ENCODE assay signal across 9 mouse cellular contexts in the genomic region with DNA sequence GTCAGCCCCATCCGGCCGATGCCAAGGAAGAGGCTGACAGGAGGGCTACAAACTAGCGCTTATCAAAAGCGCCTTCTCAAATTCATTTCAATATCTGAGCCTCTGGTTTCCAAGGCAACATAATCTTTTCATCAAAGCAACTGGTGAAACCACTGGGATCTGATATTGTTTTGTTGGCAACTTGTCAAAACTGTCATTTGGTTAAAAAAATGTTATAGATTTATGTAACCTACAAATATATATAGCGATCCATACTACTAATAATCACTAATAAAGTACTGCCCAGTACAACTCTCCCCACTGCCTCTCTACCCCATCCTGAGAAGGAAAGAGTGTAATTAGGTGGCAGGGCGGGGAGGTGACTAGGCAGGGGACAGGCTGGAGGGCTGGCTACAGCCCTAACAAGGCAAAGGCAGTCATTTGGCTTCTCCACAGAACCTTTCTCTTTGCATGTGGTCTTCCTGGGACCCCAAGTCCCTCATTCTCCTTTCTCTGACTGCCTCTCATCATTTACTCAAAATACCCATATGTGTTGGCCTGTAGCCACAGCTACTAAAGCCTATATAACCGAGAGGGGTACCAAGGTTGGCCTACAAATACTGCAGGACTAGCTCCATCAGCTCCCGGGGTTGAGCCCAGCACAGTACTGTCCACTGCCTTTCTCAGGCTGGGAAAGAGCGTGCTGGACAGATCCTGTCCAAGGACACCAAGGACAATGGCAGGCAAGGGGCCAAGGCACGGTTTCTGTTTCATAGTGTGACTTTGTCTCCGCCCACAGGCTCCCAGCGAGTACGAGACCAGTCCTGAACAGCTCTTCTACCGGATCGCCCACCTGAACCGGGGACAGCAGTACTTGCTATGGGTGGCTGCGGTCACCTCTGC.
DNase-seq lines count a peak whose midpoint lies in the region; ATAC-seq lines count a peak whose summit lies in the region.
"Had no signal": no experiment of that assay in that cellular context is flagged by ENCODE, and none has a peak within 500 bp of the region (broad histone marks: within the 10 kb centered on the region; RNA-seq: fewer than 3 reads in every experiment).

No protein-coding gene starts in this region.

- H3K36me3 ChIP-seq in heart, embryonic 16.5 days (ENCODE audit: control insufficient read depth, insufficient read depth), result no peaks in the 10 kb centered on the region
- no peaks in the 10 kb centered on the region for H3K36me3 ChIP-seq in liver, embryonic 11.5 days (ENCODE audit: control insufficient read depth, insufficient read depth, low read length)

- no peak overlapping the region for H3K4me3 ChIP-seq in heart, embryonic 16.5 days (ENCODE audit: low read length)
- no peak overlapping the region for H3K4me3 ChIP-seq in liver, embryonic 11.5 days (ENCODE audit: low read depth, low read length)
- H3K4me3 ChIP-seq: megakaryocyte, embryonic 14.5 days had no signal

- no peak overlapping the region for H3K9ac ChIP-seq in heart, embryonic 16.5 days (ENCODE audit: low read length)
- H3K9ac ChIP-seq in liver, embryonic 11.5 days (ENCODE audit: low read depth, low read length), result no peak overlapping the region

- no peak overlapping the region for H3K27ac ChIP-seq in heart, embryonic 16.5 days (ENCODE audit: low read length)
- H3K27ac ChIP-seq in liver, embryonic 11.5 days (ENCODE audit: low read depth, low read length), result no peak overlapping the region

- H3K4me2 ChIP-seq in heart, embryonic 16.5 days (ENCODE audit: low read depth, low read length), result no peak overlapping the region
- no peak overlapping the region for H3K4me2 ChIP-seq in liver, embryonic 11.5 days

- peak; percentile 14; the same call in 1 of the 2 replicates for ATAC-seq in heart, embryonic 16.5 days (replicated peaks; ENCODE audit: extremely low read depth, insufficient read depth, low FRiP score)
- no peak for ATAC-seq in granulocyte monocyte progenitor cell, adult 5-6 weeks (replicated peaks; ENCODE audit: poor library complexity, severe bottlenecking)
- no peak for ATAC-seq in liver, embryonic 11.5 days (replicated peaks; ENCODE audit: low FRiP score)

- no peaks in the 10 kb centered on the region for H3K4me1 ChIP-seq in heart, embryonic 16.5 days (ENCODE audit: control insufficient read depth, insufficient read depth, low read length)
- H3K4me1 ChIP-seq in liver, embryonic 11.5 days (replicated peaks; ENCODE audit: control insufficient read depth, insufficient read depth, low read length), result no peaks in the 10 kb centered on the region
- H3K4me1 ChIP-seq: megakaryocyte, embryonic 14.5 days had no signal

- H3K27me3 ChIP-seq in heart, embryonic 16.5 days (ENCODE audit: control insufficient read depth, insufficient read depth, low read length), result peaks cover 8% of the 10 kb centered on the region
- no peaks in the 10 kb centered on the region for H3K27me3 ChIP-seq in liver, embryonic 11.5 days (replicated peaks; ENCODE audit: control insufficient read depth, insufficient read depth, low read length)

- no peaks in the 10 kb centered on the region for H3K9me3 ChIP-seq in heart, embryonic 16.5 days (replicated peaks; ENCODE audit: control insufficient read depth, low read length)
- no peaks in the 10 kb centered on the region for H3K9me3 ChIP-seq in liver, embryonic 11.5 days (ENCODE audit: control insufficient read depth, low read length)
- H3K9me3 ChIP-seq: megakaryocyte, embryonic 14.5 days had no signal

- 51% methylated on average over 17 of the region's 17 CpGs for WGBS in heart, embryonic 16.5 days
- WGBS in liver, embryonic 11.5 days, result 71% methylated on average over 17 of the region's 17 CpGs

- peak; percentile 61 for DNase-seq in retina, postnatal 1 day
- DNase-seq in retina, embryonic 14.5 days (ENCODE audit: low spot score), result no peak
- DNase-seq in cerebellum, adult 9-10 months, result peak; percentile 52
- peak; percentile 34 for DNase-seq in lung, postnatal 36 days
- DNase-seq in urinary bladder, postnatal 25 days (ENCODE audit: low spot score), result no peak
- DNase-seq in liver, embryonic 11.5 days (ENCODE audit: low spot score), result no peak

Comparison
In these comparisons a context has a peak if more than half of its experiments do, and no peak if none do; other contexts are left out.
1. DNase-seq: peak in retina, postnatal 1 day (single experiment), cerebellum, adult 9-10 months (single experiment) and lung, postnatal 36 days (single experiment); none in retina, embryonic 14.5 days (single experiment), urinary bladder, postnatal 25 days (single experiment) and liver, embryonic 11.5 days (single experiment).